Mouse (Mus musculus) gastrocnemius, postnatal 25 days (tissue): ENCODE measurements around the gene Htra2. TPM values are rescaled to one million over a fixed set of nuclear protein-coding genes. Genes with fewer than 3 reads are reported as not detected.

Source experiments
- DNase-seq: peaks from one replicate; pipeline ENCODE4 v3.0.0; 2022
- microRNA-seq, 2 experiments: library from miRNA; unstranded; fragments of <30 nt; microRNA quantifications; one replicate each; pipeline ENCODE4 v1.2.0; 2021; ENCODE audit warnings: borderline replicate concordance in 2 of 2
- total RNA-seq, 2 experiments: library from RNA; stranded (reverse); gene quantifications; 1 replicate in 1 of 2; 2 replicates in 1 of 2; pipeline ENCODE4 v1.2.3; 2021

Gene Htra2
- total RNA-seq, 2 experiments from 2014 or later: 16.5 to 18.4 TPM

GRCm38 (mm10) chr6:83004872-83005271, 50.2 kb downstream of the Htra2 start:
- peak; percentile 48 for DNase-seq

- no peak for DNase-seq
These were observed 50.8 kb downstream of the Htra2 start for GRCm38 (mm10) chr6:83004309-83004708.

GRCm38 (mm10) chr6:83003850-83004249, 51.2 kb downstream of the Htra2 start:
- DNase-seq: no peak

DNA sequence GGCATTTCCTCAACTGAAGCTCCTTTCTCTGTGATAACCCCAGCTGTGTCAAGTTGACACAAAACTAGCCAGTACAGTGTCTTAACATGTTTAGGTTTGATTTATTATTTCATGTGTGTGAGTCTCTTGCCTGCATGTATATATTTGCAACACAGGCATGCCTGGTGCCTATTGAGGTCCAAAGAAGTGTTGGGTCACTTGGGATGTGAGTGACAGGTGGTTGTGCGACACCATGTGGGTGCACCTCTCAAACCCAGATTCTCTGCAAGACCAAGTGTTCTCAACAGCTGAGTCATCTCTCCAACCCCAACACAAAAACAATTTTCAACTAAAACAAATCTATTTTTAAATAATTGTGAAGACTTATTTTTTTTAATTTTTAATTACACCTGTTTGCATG, 52.0 kb downstream of the Htra2 start:
- no peak for DNase-seq

Small RNA genes lying within 50 kb of the gene (microRNA-seq; reads per million reads assigned to microRNA genes)
- 0 reads per million in 2 experiments for gene Mir3470a
- 0.74 to 0.79 reads per million in 2 experiments for gene Mir7040

Other genes starting within 250 kb of the Htra2 start
- under 1 TPM; 0.13 to 0.51 TPM for gene Sema4f, start 115.5 kb downstream of the Htra2 start, total RNA-seq
- gene M1ap, start 108.4 kb downstream of the Htra2 start, total RNA-seq: not detected
- gene Dok1, start 21.8 kb downstream of the Htra2 start, total RNA-seq: 1 to 10 TPM; 1.9 to 2.6 TPM
- gene Loxl3, start 21.1 kb downstream of the Htra2 start, total RNA-seq: 1 to 10 TPM; 4.2 to 5.3 TPM
- gene Aup1, start 752 bp downstream of the Htra2 start, total RNA-seq: 10 to 100 TPM; 71.8 to 82.5 TPM
- under 1 TPM; 0.26 to 0.51 TPM for gene Dqx1, start 2.6 kb upstream of the Htra2 start, total RNA-seq
- not detected for gene Tlx2, start 15.0 kb upstream of the Htra2 start, total RNA-seq
- 1 to 10 TPM; 6.7 to 7.1 TPM for gene Pcgf1, start 22.6 kb upstream of the Htra2 start, total RNA-seq
- gene Lbx2, start 31.1 kb upstream of the Htra2 start, total RNA-seq: not detected
- gene Ccdc142, start 46.3 kb upstream of the Htra2 start, total RNA-seq: 1 to 10 TPM in 1 of 2 experiments, under 1 TPM in 1; 0.54 to 1.7 TPM
- gene Gm42688, start 46.3 kb upstream of the Htra2 start, total RNA-seq: 1 to 10 TPM; 1.0 TPM
- 100 to 1,000 TPM; 109 to 113 TPM for gene Mrpl53, start 53.8 kb upstream of the Htra2 start, total RNA-seq
- gene Mogs, start 60.2 kb upstream of the Htra2 start, total RNA-seq: 1 to 10 TPM; 6.5 to 8.1 TPM
- 10 to 100 TPM; 37.8 to 38.2 TPM for gene Wbp1, start 66.3 kb upstream of the Htra2 start, total RNA-seq
- 10 to 100 TPM in 1 of 2 experiments, 1 to 10 TPM in 1; 4.8 to 14.0 TPM for gene Ino80b, start 70.2 kb upstream of the Htra2 start, total RNA-seq
- 10 to 100 TPM in 1 of 2 experiments, 1 to 10 TPM in 1; 7.9 to 14.4 TPM for gene Rtkn, start 80.2 kb upstream of the Htra2 start, total RNA-seq
- 1 to 10 TPM; 1.2 to 1.4 TPM for gene Wdr54, start 101.1 kb upstream of the Htra2 start, total RNA-seq
- gene 1700003E16Rik, start 101.1 kb upstream of the Htra2 start, total RNA-seq: not detected
- 100 to 1,000 TPM; 118 to 126 TPM for gene Dctn1, start 110.6 kb upstream of the Htra2 start, total RNA-seq
- not detected for gene Slc4a5, start 164.6 kb upstream of the Htra2 start, total RNA-seq